Mouse (Mus musculus) kidney, embryonic 14.5 days (tissue): ENCODE measurements around the gene Ankrd6. TPM values are rescaled to one million over a fixed set of nuclear protein-coding genes. Genes with fewer than 3 reads are reported as not detected.

Experiments
- ATAC-seq: fragments of 200-750 bp; cut with Nextera tagmentation; 2 replicates; pipeline ENCODE4 v1.8.0; 2017; ENCODE audit warnings: moderate number of reproducible peaks, mild to moderate bottlenecking, moderate TSS enrichment, moderate library complexity; ENCODE audit not compliant: low FRiP score, low TSS enrichment
- H3K27ac ChIP-seq: fragments of 300-500 bp; sonication (generic); 2 replicates; pipeline ENCODE4 v1.5.1; 2014; ENCODE audit warnings: low read depth, mild to moderate bottlenecking, low read length, moderate library complexity, mixed read lengths
- H3K27me3 ChIP-seq: fragments of 300-500 bp; sonication (generic); 2 replicates; pipeline ENCODE4 v1.6.1; 2014; ENCODE audit warnings: mild to moderate bottlenecking, low read length; ENCODE audit not compliant: control insufficient read depth, insufficient read depth
- H3K36me3 ChIP-seq: fragments of 300-500 bp; sonication (generic); 2 replicates; pipeline ENCODE4 v1.6.1; 2014; ENCODE audit warnings: low read length, mixed read lengths; ENCODE audit not compliant: control insufficient read depth, insufficient read depth
- H3K4me1 ChIP-seq: fragments of 300-500 bp; sonication (generic); 2 replicates; pipeline ENCODE4 v1.6.1; 2014; ENCODE audit warnings: low read length, mixed read lengths; ENCODE audit not compliant: control insufficient read depth, insufficient read depth
- H3K4me2 ChIP-seq: fragments of 300-500 bp; sonication (generic); replicated peaks from 2 replicates; pipeline ENCODE4 v1.6.1; 2014; ENCODE audit warnings: low read depth, mild to moderate bottlenecking, low read length
- H3K4me3 ChIP-seq: fragments of 300-500 bp; sonication (generic); 2 replicates; pipeline ENCODE4 v1.5.1; 2014; ENCODE audit warnings: mild to moderate bottlenecking, low read length
- H3K9ac ChIP-seq: fragments of 300-500 bp; sonication (generic); 2 replicates; pipeline ENCODE4 v1.6.1; 2014; ENCODE audit warnings: low read depth, mild to moderate bottlenecking, low read length, moderate library complexity
- H3K9me3 ChIP-seq: fragments of 300-500 bp; sonication (generic); 2 replicates; pipeline ENCODE4 v1.6.1; 2016; ENCODE audit warnings: low read length; ENCODE audit not compliant: control insufficient read depth
- WGBS: fragments of 180-500 bp; shearing (Covaris S2); extraction: QIAGEN DNeasy Blood & Tissue Kit; methylation state at CpG from one replicate; pipeline ENCODE4 v1.1.7; 2014; 5-methylcytosine and 5-hydroxymethylcytosine counted together
- polyA plus RNA-seq: library from polyadenylated mRNA; unstranded; fragments of >200 nt; fragmentation: Nextera tagmentation; extraction: Ambion mirVana; gene quantifications from 2 replicates; pipeline ENCODE4 v1.2.1, GENCODE M21; 2014

The Ankrd6 gene
- polyA plus RNA-seq, 1 experiment from 2014 or later, result 14.3 TPM

DNA sequence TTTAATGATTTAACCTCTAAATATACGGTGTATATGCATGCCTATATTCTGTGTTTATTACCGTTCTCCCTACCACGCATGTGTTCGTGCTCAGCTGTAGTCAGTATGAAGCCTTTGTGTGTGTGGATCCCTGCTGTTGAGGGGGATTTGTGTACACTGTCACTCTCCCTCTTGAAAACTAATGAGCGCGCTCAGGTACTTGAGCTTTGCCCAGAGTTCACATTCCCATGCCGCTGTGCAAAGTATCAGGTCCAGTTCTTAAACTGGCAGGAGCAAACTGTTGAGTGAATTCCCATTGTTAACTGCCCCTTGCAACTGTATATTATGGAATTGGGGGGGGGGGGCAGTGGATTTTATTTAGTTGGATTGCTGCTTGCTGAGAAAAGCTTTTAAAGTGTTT lies 183.2 kb downstream of the Ankrd6 start:
- H3K27ac ChIP-seq, result no peak overlapping the region
- H3K4me3 ChIP-seq, result no peak overlapping the region
- no peak for ATAC-seq
- no peak overlapping the region for H3K9ac ChIP-seq
- H3K4me1 ChIP-seq, result no peaks in the 10 kb centered on the region
- H3K27me3 ChIP-seq, result no peaks in the 10 kb centered on the region
- peaks cover 66% of the 10 kb centered on the region for H3K36me3 ChIP-seq
- H3K9me3 ChIP-seq, result no peaks in the 10 kb centered on the region
- WGBS, result 97% methylated on average over 7 of the region's 7 CpGs
- no peak overlapping the region for H3K4me2 ChIP-seq

DNA sequence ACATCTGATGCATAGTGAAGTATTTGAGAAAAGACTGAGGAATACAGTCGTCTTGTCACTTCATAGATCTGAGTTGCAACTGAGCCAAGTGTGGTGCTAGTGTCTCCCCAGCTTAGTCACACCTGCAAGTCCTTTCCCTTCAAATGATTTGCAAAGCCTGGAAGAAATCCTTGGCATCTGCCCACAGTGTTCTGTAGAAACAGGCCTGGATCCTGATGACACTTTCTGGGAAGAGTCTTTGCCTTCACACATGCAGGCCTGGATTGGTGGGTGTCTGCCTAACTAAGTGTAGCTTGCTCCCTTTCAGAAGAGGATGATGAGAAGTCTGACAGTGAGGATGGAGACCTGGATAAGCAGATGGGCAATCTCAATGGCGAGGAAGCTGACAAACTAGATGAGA lies 193.2 kb downstream of the Ankrd6 start:
- no peak for ATAC-seq
- 97% methylated on average over 2 of the region's 2 CpGs for WGBS

More for the DNA sequence above, 193.2 kb downstream of the Ankrd6 start:
- Histone ChIP-seq H3K36me3 (peaks cover 77% of the 10 kb centered on the region), H3K27me3 (no peaks in the 10 kb centered on the region), H3K4me1 (no peaks in the 10 kb centered on the region), H3K4me2 (no peak overlapping the region), H3K9ac (no peak overlapping the region), H3K4me3 (no peak overlapping the region), H3K27ac (no peak overlapping the region), H3K9me3 (no peaks in the 10 kb centered on the region)

Other genes with a start within 250 kb of the Ankrd6 start
- gene Lyrm2, start 150.6 kb downstream of the Ankrd6 start, polyA plus RNA-seq, result 116 and 146 TPM in 2 replicates
- 14.5 and 21.1 TPM in 2 replicates for gene Rragd, start 32.2 kb upstream of the Ankrd6 start, polyA plus RNA-seq
- 34.4 and 43.6 TPM in 2 replicates for gene Ube2j1, start 80.6 kb upstream of the Ankrd6 start, polyA plus RNA-seq
- not detected in 2 replicates for gene Gabrr2, start 112.2 kb upstream of the Ankrd6 start, polyA plus RNA-seq
- gene Gabrr1, start 181.7 kb upstream of the Ankrd6 start, polyA plus RNA-seq, result not detected in 2 replicates
- 0.70 and 1.1 TPM in 2 replicates for gene Pm20d2, start 238.9 kb upstream of the Ankrd6 start, polyA plus RNA-seq